Mouse (Mus musculus) erythroblast, embryonic 14.5 days (primary cell): ENCODE measurements around the gene Gdpd1.

ENCODE experiments used
- GATA1 ChIP-seq: IDR thresholded peaks from 2 replicates; pipeline ENCODE4 v1.6.1; 2012; ENCODE audit warnings: low read length, inconsistent platforms, mixed read lengths
- TAL1 ChIP-seq: IDR thresholded peaks from 3 replicates; pipeline ENCODE4 v1.6.1; 2012; ENCODE audit warnings: low read length, inconsistent platforms, mixed read lengths

- TF ChIP-seq GATA1 (no peak), TAL1 (no peak)
Measured at GRCm38 (mm10) chr11:87028212-87028611, 45.6 kb downstream of the Gdpd1 start.
